Mouse (Mus musculus) liver, postnatal 0 days (tissue): ENCODE results near the gene Ppm1l. TPM values are rescaled to one million over a fixed set of nuclear protein-coding genes. Genes with fewer than 3 reads are reported as not detected.

ENCODE experiments used
- ATAC-seq: fragments of 200-750 bp; cut with Nextera tagmentation; 2 replicates; pipeline ENCODE4 v1.8.0; 2017; ENCODE audit warnings: mild to moderate bottlenecking, moderate library complexity
- DNase-seq: peaks from one replicate; pipeline ENCODE4 v3.0.0-alpha.2; 2016
- H3K27ac ChIP-seq: fragments of 300-500 bp; sonication (generic); 2 replicates; pipeline ENCODE4 v1.5.1; 2014; ENCODE audit warnings: antibody characterized with exemption, moderate library complexity, mild to moderate bottlenecking, low read depth
- H3K27me3 ChIP-seq: fragments of 300-500 bp; sonication (generic); 2 replicates; pipeline ENCODE4 v1.6.1; 2014; ENCODE audit warnings: low read length, control low read depth, mixed read lengths; ENCODE audit not compliant: insufficient read depth
- H3K36me3 ChIP-seq: fragments of 300-500 bp; sonication (generic); replicated peaks from 2 replicates; pipeline ENCODE4 v1.6.1; 2014; ENCODE audit warnings: mild to moderate bottlenecking, control low read depth, low read length, moderate library complexity, mixed read lengths; ENCODE audit not compliant: insufficient read depth
- H3K4me1 ChIP-seq: fragments of 300-500 bp; sonication (generic); 2 replicates; pipeline ENCODE4 v1.6.1; 2014; ENCODE audit warnings: antibody characterized with exemption, mild to moderate bottlenecking, control low read depth; ENCODE audit not compliant: insufficient read depth
- H3K4me2 ChIP-seq: fragments of 300-500 bp; sonication (generic); 2 replicates; pipeline ENCODE4 v1.6.1; 2014; ENCODE audit warnings: low read depth, mild to moderate bottlenecking, low read length, moderate library complexity, mixed read lengths
- H3K4me3 ChIP-seq: fragments of 300-500 bp; sonication (generic); 2 replicates; pipeline ENCODE4 v1.5.1; 2014; ENCODE audit warnings: low read depth, low read length
- H3K9ac ChIP-seq: fragments of 300-500 bp; sonication (generic); replicated peaks from 2 replicates; pipeline ENCODE4 v1.6.1; 2014; ENCODE audit warnings: mild to moderate bottlenecking, moderate library complexity
- H3K9me3 ChIP-seq: fragments of 300-500 bp; sonication (generic); 2 replicates; pipeline ENCODE4 v1.6.1; 2016; ENCODE audit warnings: mild to moderate bottlenecking, control low read depth, low read length, mixed read lengths
- CTCF ChIP-seq: sonication (generic); IDR thresholded peaks from 2 replicates; pipeline ENCODE4 v1.5.1; 2016; ENCODE audit warnings: antibody characterized with exemption, low read depth
- EP300 ChIP-seq: IDR thresholded peaks from 2 replicates; pipeline ENCODE4 v1.6.1; 2016; ENCODE audit warnings: antibody characterized with exemption, low read depth, mild to moderate bottlenecking
- WGBS: fragments of 180-500 bp; shearing (Covaris S2); extraction: QIAGEN DNeasy Blood & Tissue Kit; methylation state at CpG from one replicate; pipeline ENCODE4 v1.1.7; 2014; ENCODE audit not compliant: insufficient replicate concordance; 5-methylcytosine and 5-hydroxymethylcytosine counted together
- polyA plus RNA-seq: library from polyadenylated mRNA; unstranded; fragments of >200 nt; fragmentation: Nextera tagmentation; extraction: Ambion mirVana; gene quantifications from 2 replicates; pipeline ENCODE4 v1.2.1, GENCODE M21; 2015

Ppm1l gene
- polyA plus RNA-seq, 1 experiment from 2014 or later = 2.8 TPM

- no peak overlapping the region for H3K27ac ChIP-seq
- H3K4me3 ChIP-seq = no peak overlapping the region
- no peaks in the 10 kb centered on the region for H3K36me3 ChIP-seq
- H3K4me1 ChIP-seq = peaks cover 2% of the 10 kb centered on the region; the same call in 1 of the 2 replicates
- 0 out of 2 replicates have a peak, but pooled peaks cover 5% of the 10 kb centered on the region for H3K9me3 ChIP-seq
- H3K27me3 ChIP-seq = no peaks in the 10 kb centered on the region
- ATAC-seq = no peak
- 88% methylated on average over 3 of the region's 3 CpGs for WGBS
- TF ChIP-seq EP300 (no peak), CTCF (no peak)
- no peak overlapping the region for H3K4me2 ChIP-seq
- H3K9ac ChIP-seq = no peak overlapping the region
- no peak for DNase-seq
Measured at GRCm38 (mm10) chr3:69522270-69522669, 205.6 kb downstream of the Ppm1l start.

DNA sequence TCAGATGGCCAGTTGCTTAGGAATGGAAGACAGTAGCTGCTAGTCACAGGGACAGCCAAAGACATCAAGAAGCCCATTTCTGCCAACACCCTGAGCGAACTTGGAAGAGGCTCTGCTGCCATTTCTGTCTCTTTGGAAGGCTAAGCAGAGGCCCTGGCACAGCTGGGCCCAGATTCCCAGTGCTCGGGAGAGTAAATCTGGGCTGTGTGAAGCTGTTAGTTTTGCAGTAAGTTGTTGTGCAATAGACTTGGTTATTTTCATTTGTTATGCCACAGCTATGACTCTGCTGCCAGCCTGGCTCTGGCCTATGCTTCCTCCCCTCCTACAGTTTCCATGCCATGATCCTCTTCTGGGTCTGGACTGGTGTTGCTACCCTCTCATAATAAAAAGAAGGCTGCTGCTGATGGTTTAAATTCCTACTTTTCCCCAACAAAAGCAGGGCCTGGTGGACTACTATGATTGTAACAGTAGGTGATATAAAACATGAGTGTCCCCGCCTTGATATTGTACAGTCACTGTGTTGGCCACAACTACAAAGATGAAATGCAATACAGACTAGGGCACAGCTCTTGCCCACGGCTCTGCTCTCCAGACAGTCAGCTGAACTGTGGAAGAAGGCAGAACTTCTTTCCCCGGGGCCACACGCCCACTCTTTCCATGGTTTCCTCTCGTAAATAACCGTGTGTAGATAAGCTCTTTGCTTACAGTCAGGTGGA, 207.9 kb downstream of the Ppm1l start:
- Histone ChIP-seq H3K27me3 (no peaks in the 10 kb centered on the region), H3K27ac (0 out of 2 replicates have a peak overlapping the region, but pooled peaks have one; percentile 3), H3K9ac (no peak overlapping the region), H3K4me3 (no peak overlapping the region), H3K4me2 (no peak overlapping the region), H3K4me1 (peaks cover 2% of the 10 kb centered on the region; the same call in 1 of the 2 replicates), H3K36me3 (no peaks in the 10 kb centered on the region), H3K9me3 (0 out of 2 replicates have a peak, but pooled peaks cover 5% of the 10 kb centered on the region)
- TF ChIP-seq EP300 = no peak
- no peak for TF ChIP-seq CTCF
- WGBS = 43% methylated on average over 8 of the region's 8 CpGs
- no peak for DNase-seq
- ATAC-seq = peak; percentile 45; the same call in 1 of the 2 replicates

DNA sequence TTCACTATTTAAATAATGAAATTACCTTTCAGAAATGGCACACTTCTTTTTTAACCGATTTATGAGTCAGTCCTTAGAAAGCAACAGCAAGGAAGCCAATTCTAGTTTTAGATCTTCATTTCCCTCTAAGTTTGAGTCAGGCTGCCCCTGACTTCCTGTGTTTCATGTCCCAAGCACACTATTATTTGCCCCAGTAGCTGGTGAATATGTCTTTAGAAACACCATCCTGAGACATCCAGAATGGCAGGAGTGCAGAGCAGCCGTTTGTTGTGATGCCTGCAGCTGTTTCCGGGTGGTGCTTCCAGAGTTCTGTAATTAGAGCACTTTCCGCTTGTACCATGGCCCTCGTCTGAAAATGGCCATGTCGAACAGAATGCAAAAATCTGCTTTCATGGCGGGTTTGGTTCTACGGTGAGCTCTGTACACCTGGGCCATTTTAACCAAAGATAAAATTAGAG, 208.4 kb downstream of the Ppm1l start:
- Histone ChIP-seq H3K9me3 (0 out of 2 replicates have a peak, but pooled peaks cover 5% of the 10 kb centered on the region), H3K36me3 (no peaks in the 10 kb centered on the region), H3K4me1 (peaks cover 2% of the 10 kb centered on the region; the same call in 1 of the 2 replicates), H3K27ac (0 out of 2 replicates have a peak overlapping the region, but pooled peaks have one; percentile 3), H3K4me3 (no peak overlapping the region), H3K27me3 (no peaks in the 10 kb centered on the region), H3K9ac (no peak overlapping the region), H3K4me2 (no peak overlapping the region)
- ATAC-seq (no peak), DNase-seq (no peak)
- no peak for TF ChIP-seq CTCF
- no peak for TF ChIP-seq EP300
- 51% methylated on average over 8 of the region's 8 CpGs for WGBS

DNA sequence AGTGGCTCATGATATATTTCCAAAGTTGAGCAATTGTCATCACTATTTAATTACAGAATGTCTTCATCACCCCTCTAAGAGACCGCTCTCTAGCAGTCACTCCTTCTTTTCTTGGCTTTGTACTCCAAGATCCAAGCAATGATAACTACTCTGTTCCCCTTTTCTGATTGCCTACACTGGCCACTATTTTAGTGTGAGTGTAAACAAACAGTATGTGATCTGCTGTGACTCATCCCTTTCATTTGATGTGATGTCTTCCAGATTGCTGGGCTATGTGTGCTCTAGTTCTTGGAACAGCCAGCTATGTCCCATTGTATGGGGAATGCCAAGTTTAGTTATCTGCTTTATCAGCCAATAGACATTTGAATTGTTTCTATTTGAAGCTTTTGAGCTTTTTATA, 210.7 kb downstream of the Ppm1l start:
- ATAC-seq = no peak
- DNase-seq = no peak
- H3K4me2 ChIP-seq = no peak overlapping the region
- TF ChIP-seq CTCF (no peak), EP300 (no peak)
- H3K27ac ChIP-seq = no peak overlapping the region
- no peaks in the 10 kb centered on the region for H3K27me3 ChIP-seq
- 87% methylated on average over 1 of the region's 1 CpGs for WGBS
- no peak overlapping the region for H3K4me3 ChIP-seq
- H3K36me3 ChIP-seq = no peaks in the 10 kb centered on the region
- 0 out of 2 replicates have a peak, but pooled peaks cover under 1% of the 10 kb centered on the region for H3K9me3 ChIP-seq
- no peak overlapping the region for H3K9ac ChIP-seq
- peaks cover 2% of the 10 kb centered on the region; the same call in 1 of the 2 replicates for H3K4me1 ChIP-seq

DNA sequence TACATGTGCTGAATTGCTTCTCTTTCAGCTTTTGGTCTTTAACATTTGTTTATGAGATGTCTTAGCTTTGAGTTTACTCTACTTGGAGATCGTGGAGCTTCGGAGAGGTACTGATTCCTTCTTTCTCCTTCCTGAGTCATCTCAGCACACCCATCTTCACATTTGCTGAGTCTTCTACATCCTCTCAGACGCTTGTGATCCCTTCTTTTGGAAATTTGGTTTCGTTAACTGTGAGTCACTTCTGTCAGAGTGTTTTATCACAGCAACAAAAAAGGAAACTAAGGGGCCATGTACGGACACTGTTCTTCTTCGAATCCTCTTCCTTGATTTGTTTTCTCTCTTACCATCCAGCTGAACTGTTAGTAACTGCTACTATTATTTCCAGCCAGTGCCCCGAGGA, 212.9 kb downstream of the Ppm1l start:
- Histone ChIP-seq H3K4me2 (no peak overlapping the region), H3K36me3 (no peaks in the 10 kb centered on the region), H3K4me3 (no peak overlapping the region), H3K27me3 (no peaks in the 10 kb centered on the region), H3K27ac (no peak overlapping the region), H3K9ac (no peak overlapping the region), H3K4me1 (0 out of 2 replicates have a peak, but pooled peaks cover 2% of the 10 kb centered on the region), H3K9me3 (no peaks in the 10 kb centered on the region)
- WGBS = 72% methylated on average over 7 of the region's 7 CpGs
- no peak for TF ChIP-seq EP300
- no peak for TF ChIP-seq CTCF
- ATAC-seq (no peak), DNase-seq (no peak)

- no peak overlapping the region for H3K27ac ChIP-seq
- DNase-seq (no peak), ATAC-seq (no peak)
- WGBS = 87% methylated on average over 9 of the region's 9 CpGs
- H3K4me1 ChIP-seq = no peaks in the 10 kb centered on the region
- H3K9ac ChIP-seq = no peak overlapping the region
- no peaks in the 10 kb centered on the region for H3K9me3 ChIP-seq
- no peaks in the 10 kb centered on the region for H3K27me3 ChIP-seq
- H3K4me2 ChIP-seq = no peak overlapping the region
- no peak overlapping the region for H3K4me3 ChIP-seq
- no peak for TF ChIP-seq CTCF
- H3K36me3 ChIP-seq = no peaks in the 10 kb centered on the region
Measured at GRCm38 (mm10) chr3:69531511-69531910, 214.8 kb downstream of the Ppm1l start.
